Mouse (Mus musculus): ENCODE results near the gene Rps27. TPM values are rescaled to one million over a fixed set of nuclear protein-coding genes. Genes with fewer than 3 reads are reported as not detected.

The Rps27 gene
- polyA plus RNA-seq, 1 experiment from 2014 or later = 971 TPM

- no peaks in the 10 kb centered on the region for H3K27me3 ChIP-seq
- no peak overlapping the region for H3K4me2 ChIP-seq (replicated peaks)
- H3K9ac ChIP-seq (replicated peaks) = no peak overlapping the region
- 92% methylated on average over 2 of the region's 2 CpGs for WGBS
- H3K9me3 ChIP-seq = no peaks in the 10 kb centered on the region
- no peak overlapping the region for H3K27ac ChIP-seq (replicated peaks)
- peaks cover 22% of the 10 kb centered on the region for H3K36me3 ChIP-seq
- H3K4me1 ChIP-seq = no peaks in the 10 kb centered on the region
- ATAC-seq (ENCODE audit: low FRiP score, low read depth) = no peak
- H3K4me3 ChIP-seq = no peak overlapping the region
These were observed 8.9 kb downstream of the Rps27 start for GRCm38 (mm10) chr3:90204582-90204981.

GRCm38 (mm10) chr3:90203619-90204018, 9.8 kb downstream of the Rps27 start:
- H3K9ac ChIP-seq (replicated peaks) = no peak overlapping the region
- no peak overlapping the region for H3K4me2 ChIP-seq (replicated peaks)
- no peak overlapping the region for H3K27ac ChIP-seq (replicated peaks)
- H3K4me1 ChIP-seq = no peaks in the 10 kb centered on the region
- no peak for ATAC-seq (ENCODE audit: low FRiP score, low read depth)
- H3K36me3 ChIP-seq = peaks cover 13% of the 10 kb centered on the region
- H3K27me3 ChIP-seq = no peaks in the 10 kb centered on the region
- no peaks in the 10 kb centered on the region for H3K9me3 ChIP-seq
- no peak overlapping the region for H3K4me3 ChIP-seq
- 74% methylated on average over 5 of the region's 5 CpGs for WGBS

- H3K4me3 ChIP-seq = no peak overlapping the region
- no peak overlapping the region for H3K9ac ChIP-seq (replicated peaks)
- 65% methylated on average over 1 of the region's 1 CpGs for WGBS
- no peaks in the 10 kb centered on the region for H3K27me3 ChIP-seq
- H3K4me1 ChIP-seq = no peaks in the 10 kb centered on the region
- H3K4me2 ChIP-seq (replicated peaks) = no peak overlapping the region
- H3K9me3 ChIP-seq = no peaks in the 10 kb centered on the region
- no peak for ATAC-seq (ENCODE audit: low FRiP score, low read depth)
- H3K36me3 ChIP-seq = peaks cover 5% of the 10 kb centered on the region
- H3K27ac ChIP-seq (replicated peaks) = no peak overlapping the region
These were observed 10.6 kb downstream of the Rps27 start for GRCm38 (mm10) chr3:90202884-90203283.

GRCm38 (mm10) chr3:90197548-90197947, 15.9 kb downstream of the Rps27 start:
- no peak overlapping the region for H3K27ac ChIP-seq (replicated peaks)
- no peaks in the 10 kb centered on the region for H3K4me1 ChIP-seq
- H3K4me2 ChIP-seq (replicated peaks) = no peak overlapping the region
- no peak overlapping the region for H3K9ac ChIP-seq (replicated peaks)
- no peak overlapping the region for H3K4me3 ChIP-seq
- no peaks in the 10 kb centered on the region for H3K9me3 ChIP-seq
- no peaks in the 10 kb centered on the region for H3K36me3 ChIP-seq
- ATAC-seq (ENCODE audit: low FRiP score, low read depth) = no peak
- no peaks in the 10 kb centered on the region for H3K27me3 ChIP-seq
- WGBS = 89% methylated on average over 1 of the region's 1 CpGs

- no peak for ATAC-seq (ENCODE audit: low FRiP score, low read depth)
- Histone ChIP-seq H3K4me3 (no peak overlapping the region), H3K4me1 (no peaks in the 10 kb centered on the region), H3K9me3 (no peaks in the 10 kb centered on the region), H3K27me3 (no peaks in the 10 kb centered on the region), H3K27ac (replicated peaks) (no peak overlapping the region), H3K36me3 (no peaks in the 10 kb centered on the region), H3K9ac (replicated peaks) (no peak overlapping the region), H3K4me2 (replicated peaks) (no peak overlapping the region)
- WGBS = 88% methylated on average over 1 of the region's 1 CpGs
These were observed 17.8 kb downstream of the Rps27 start for GRCm38 (mm10) chr3:90195644-90196043.

- no peaks in the 10 kb centered on the region for H3K36me3 ChIP-seq
- 68% methylated on average over 4 of the region's 4 CpGs for WGBS
- no peak overlapping the region for H3K27ac ChIP-seq (replicated peaks)
- no peak overlapping the region for H3K9ac ChIP-seq (replicated peaks)
- no peak overlapping the region for H3K4me3 ChIP-seq
- H3K4me2 ChIP-seq (replicated peaks) = no peak overlapping the region
- H3K27me3 ChIP-seq = no peaks in the 10 kb centered on the region
- ATAC-seq (ENCODE audit: low FRiP score, low read depth) = no peak
- H3K9me3 ChIP-seq = no peaks in the 10 kb centered on the region
- H3K4me1 ChIP-seq = no peaks in the 10 kb centered on the region
These were observed 18.7 kb downstream of the Rps27 start for GRCm38 (mm10) chr3:90194759-90195158.

GRCm38 (mm10) chr3:90190859-90191510, 22.5 kb downstream of the Rps27 start:
- no peaks in the 10 kb centered on the region for H3K36me3 ChIP-seq
- 82% methylated on average over 11 of the region's 11 CpGs for WGBS
- no peak overlapping the region for H3K9ac ChIP-seq (replicated peaks)
- no peaks in the 10 kb centered on the region for H3K9me3 ChIP-seq
- no peak overlapping the region for H3K4me2 ChIP-seq (replicated peaks)
- H3K27ac ChIP-seq (replicated peaks) = no peak overlapping the region
- H3K4me1 ChIP-seq = no peaks in the 10 kb centered on the region
- no peak for ATAC-seq (ENCODE audit: low FRiP score, low read depth)
- H3K27me3 ChIP-seq = no peaks in the 10 kb centered on the region
- H3K4me3 ChIP-seq = no peak overlapping the region

GRCm38 (mm10) chr3:90183581-90183980, 29.9 kb downstream of the Rps27 start:
- 83% methylated on average over 3 of the region's 3 CpGs for WGBS
- Histone ChIP-seq H3K27ac (replicated peaks) (no peak overlapping the region), H3K4me2 (replicated peaks) (no peak overlapping the region), H3K36me3 (no peaks in the 10 kb centered on the region), H3K9ac (replicated peaks) (no peak overlapping the region), H3K4me1 (no peaks in the 10 kb centered on the region), H3K27me3 (no peaks in the 10 kb centered on the region), H3K9me3 (no peaks in the 10 kb centered on the region), H3K4me3 (no peak overlapping the region)
- no peak for ATAC-seq (ENCODE audit: low FRiP score, low read depth)

- Histone ChIP-seq H3K9ac (replicated peaks) (no peak overlapping the region), H3K36me3 (no peaks in the 10 kb centered on the region), H3K4me2 (replicated peaks) (no peak overlapping the region), H3K4me3 (no peak overlapping the region), H3K4me1 (no peaks in the 10 kb centered on the region), H3K27me3 (no peaks in the 10 kb centered on the region), H3K9me3 (no peaks in the 10 kb centered on the region), H3K27ac (replicated peaks) (no peak overlapping the region)
- 73% methylated on average over 3 of the region's 3 CpGs for WGBS
- ATAC-seq (ENCODE audit: low FRiP score, low read depth) = no peak
These were observed 33.9 kb downstream of the Rps27 start for GRCm38 (mm10) chr3:90179566-90179965.

Other genes with a start within 250 kb of the Rps27 start
- 149 and 150 TPM in 2 replicates for gene Hax1, start 214.9 kb downstream of the Rps27 start, polyA plus RNA-seq (2016; fragmentation: Nextera tagmentation; extraction: Ambion mirVana)
- 185 and 204 TPM in 2 replicates for gene 4933434E20Rik, start 162.0 kb downstream of the Rps27 start, polyA plus RNA-seq (2016; fragmentation: Nextera tagmentation; extraction: Ambion mirVana)
- gene Ubap2l, start 161.0 kb downstream of the Rps27 start, polyA plus RNA-seq (2016; fragmentation: Nextera tagmentation; extraction: Ambion mirVana) = 207 and 222 TPM in 2 replicates
- 454 and 459 TPM in 2 replicates for gene Tpm3, start 141.0 kb downstream of the Rps27 start, polyA plus RNA-seq (2016; fragmentation: Nextera tagmentation; extraction: Ambion mirVana)
- gene Nup210l, start 109.5 kb downstream of the Rps27 start, polyA plus RNA-seq (2016; fragmentation: Nextera tagmentation; extraction: Ambion mirVana) = 0.54 and 0.57 TPM in 2 replicates
- 21.3 and 24.2 TPM in 2 replicates for gene Rab13, start within 50 bp of the Rps27 start, polyA plus RNA-seq (2016; fragmentation: Nextera tagmentation; extraction: Ambion mirVana)
- 96.1 and 97.8 TPM in 2 replicates for gene Jtb, start 17.9 kb upstream of the Rps27 start, polyA plus RNA-seq (2016; fragmentation: Nextera tagmentation; extraction: Ambion mirVana)
- 3.8 and 3.9 TPM in 2 replicates for gene Creb3l4, start 29.9 kb upstream of the Rps27 start, polyA plus RNA-seq (2016; fragmentation: Nextera tagmentation; extraction: Ambion mirVana)
- gene Slc39a1, start 34.5 kb upstream of the Rps27 start, polyA plus RNA-seq (2016; fragmentation: Nextera tagmentation; extraction: Ambion mirVana) = 50.5 and 55.1 TPM in 2 replicates
- 21.5 and 21.7 TPM in 2 replicates for gene Crtc2, start 40.5 kb upstream of the Rps27 start, polyA plus RNA-seq (2016; fragmentation: Nextera tagmentation; extraction: Ambion mirVana)
- 6.6 and 6.9 TPM in 2 replicates for gene Dennd4b, start 51.5 kb upstream of the Rps27 start, polyA plus RNA-seq (2016; fragmentation: Nextera tagmentation; extraction: Ambion mirVana)
- 15.5 and 15.9 TPM in 2 replicates for gene Gatad2b, start 79.5 kb upstream of the Rps27 start, polyA plus RNA-seq (2016; fragmentation: Nextera tagmentation; extraction: Ambion mirVana)
- gene Slc27a3, start 176.3 kb upstream of the Rps27 start, polyA plus RNA-seq (2016; fragmentation: Nextera tagmentation; extraction: Ambion mirVana) = 15.8 and 22.0 TPM in 2 replicates
- gene Ints3, start 220.0 kb upstream of the Rps27 start, polyA plus RNA-seq (2016; fragmentation: Nextera tagmentation; extraction: Ambion mirVana) = 42.4 and 44.3 TPM in 2 replicates

All from midbrain, embryonic 12.5 days (tissue).